Mouse (Mus musculus): ENCODE results near the gene Sqor. TPM values are rescaled to one million over a fixed set of nuclear protein-coding genes. Genes with fewer than 3 reads are reported as not detected.
A peak's percentile ranks its signal among the peaks of the same experiment; 100 is the strongest.

Gene Sqor
- polyA plus RNA-seq, 1 experiment from 2014 or later = 79.2 TPM

DNA sequence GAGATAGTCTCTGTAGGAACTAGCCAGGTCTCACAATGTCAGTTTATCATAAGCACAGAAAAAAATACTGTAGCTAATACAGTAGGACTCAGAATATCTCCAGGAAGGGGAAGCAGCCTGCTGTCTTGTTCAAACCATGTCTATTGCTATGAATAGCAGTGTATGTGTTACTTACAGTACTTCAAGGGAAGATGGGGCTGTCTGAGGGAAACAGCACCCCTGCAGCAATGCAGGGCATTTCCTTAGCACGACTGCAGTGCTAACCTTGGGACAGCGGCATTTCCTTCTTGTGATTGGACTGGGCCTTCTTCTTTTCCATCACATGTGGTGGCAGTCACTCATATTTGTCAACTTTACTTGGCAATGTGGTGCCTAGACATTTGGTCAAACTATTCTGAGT is 11.8 kb downstream of the Sqor start:
- TF ChIP-seq EP300 (optimal IDR thresholded peaks at IDR 0.05) (no peak), CTCF (IDR thresholded peaks at IDR 0.05; ENCODE audit: low read depth) (no peak)
- no peak overlapping the region for H3K27ac ChIP-seq (replicated peaks)
- no peak for DNase-seq (ENCODE audit: low spot score)
- no peak overlapping the region for H3K9ac ChIP-seq (ENCODE audit: low read length)
- no peaks in the 10 kb centered on the region for H3K9me3 ChIP-seq (ENCODE audit: control insufficient read depth, low read length)
- H3K27me3 ChIP-seq (ENCODE audit: control insufficient read depth, insufficient read depth, low read length) = no peaks in the 10 kb centered on the region
- 0 out of 2 replicates have a peak, but pooled peaks cover 4% of the 10 kb centered on the region for H3K4me1 ChIP-seq (replicated peaks; ENCODE audit: control insufficient read depth, insufficient read depth)
- no peak overlapping the region for H3K4me2 ChIP-seq (replicated peaks; ENCODE audit: low read depth)
- no peaks in the 10 kb centered on the region for H3K36me3 ChIP-seq (ENCODE audit: control insufficient read depth, insufficient read depth, low read length)
- 81% methylated on average over 2 of the region's 2 CpGs for WGBS
- H3K4me3 ChIP-seq (ENCODE audit: low read depth, low read length) = no peak overlapping the region
- no peak for ATAC-seq (ENCODE audit: low FRiP score, low TSS enrichment)

DNA sequence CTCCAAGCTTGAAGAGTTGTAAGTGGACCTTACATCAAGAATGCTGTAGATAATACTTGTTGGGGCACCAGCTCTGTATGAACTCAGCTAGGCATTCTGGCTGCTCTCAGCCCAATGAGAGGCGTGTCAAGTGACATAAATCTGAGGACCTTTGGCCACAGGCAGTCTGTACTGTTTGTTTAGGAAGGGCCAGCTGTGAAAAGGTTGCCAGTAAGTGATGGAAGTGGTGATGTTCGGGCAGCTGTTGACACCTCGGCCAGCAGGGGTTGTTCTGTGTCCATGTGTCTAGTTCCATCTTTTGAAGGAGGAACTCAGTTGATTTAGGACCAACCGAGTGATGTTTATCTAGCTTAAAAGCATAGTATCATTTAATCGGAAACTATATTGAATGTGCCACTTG is 14.9 kb downstream of the Sqor start:
- H3K9me3 ChIP-seq (ENCODE audit: control insufficient read depth, low read length) = no peaks in the 10 kb centered on the region
- H3K36me3 ChIP-seq (ENCODE audit: control insufficient read depth, insufficient read depth, low read length) = no peaks in the 10 kb centered on the region
- peak; percentile 34 for DNase-seq (ENCODE audit: low spot score)
- H3K4me2 ChIP-seq (replicated peaks; ENCODE audit: low read depth) = no peak overlapping the region
- ATAC-seq (ENCODE audit: low FRiP score, low TSS enrichment) = peak; percentile 42; the same call in 1 of the 2 replicates
- no peaks in the 10 kb centered on the region for H3K27me3 ChIP-seq (ENCODE audit: control insufficient read depth, insufficient read depth, low read length)
- 0 out of 2 replicates have a peak, but pooled peaks cover 4% of the 10 kb centered on the region for H3K4me1 ChIP-seq (replicated peaks; ENCODE audit: control insufficient read depth, insufficient read depth)
- no peak overlapping the region for H3K27ac ChIP-seq (replicated peaks)
- 0 out of 2 replicates have a peak, but pooled peaks have one; percentile 6 for TF ChIP-seq CTCF (IDR thresholded peaks at IDR 0.05; ENCODE audit: low read depth)
- no peak for TF ChIP-seq EP300 (optimal IDR thresholded peaks at IDR 0.05)
- WGBS = 37% methylated on average over 5 of the region's 5 CpGs
- no peak overlapping the region for H3K4me3 ChIP-seq (ENCODE audit: low read depth, low read length)
- no peak overlapping the region for H3K9ac ChIP-seq (ENCODE audit: low read length)

DNA sequence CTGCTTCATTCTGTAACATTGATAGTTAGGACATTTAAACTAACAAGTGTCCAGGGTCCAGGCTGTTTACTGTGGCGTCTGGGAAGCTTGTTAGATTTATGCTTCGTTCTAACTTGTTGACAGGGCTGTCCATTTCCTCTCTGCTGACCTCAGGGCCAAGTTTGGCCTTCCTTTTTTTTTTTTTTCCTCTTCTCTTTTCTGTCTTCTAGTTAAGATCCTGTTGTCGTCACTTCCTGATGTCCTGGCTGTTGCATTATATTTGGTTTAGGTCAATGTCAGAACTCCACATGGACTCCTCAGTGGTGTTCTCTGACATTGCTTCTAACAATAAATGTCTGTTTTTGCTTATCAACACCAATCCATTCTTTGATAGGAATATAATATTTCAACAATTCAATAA is 15.4 kb downstream of the Sqor start:
- ATAC-seq (ENCODE audit: low FRiP score, low TSS enrichment) (no peak), DNase-seq (ENCODE audit: low spot score) (no peak)
- Histone ChIP-seq H3K9me3 (ENCODE audit: control insufficient read depth, low read length) (no peaks in the 10 kb centered on the region), H3K36me3 (ENCODE audit: control insufficient read depth, insufficient read depth, low read length) (no peaks in the 10 kb centered on the region), H3K27ac (replicated peaks) (no peak overlapping the region), H3K27me3 (ENCODE audit: control insufficient read depth, insufficient read depth, low read length) (no peaks in the 10 kb centered on the region), H3K4me2 (replicated peaks; ENCODE audit: low read depth) (no peak overlapping the region), H3K4me3 (ENCODE audit: low read depth, low read length) (no peak overlapping the region), H3K9ac (ENCODE audit: low read length) (no peak overlapping the region), H3K4me1 (replicated peaks; ENCODE audit: control insufficient read depth, insufficient read depth) (0 out of 2 replicates have a peak, but pooled peaks cover 4% of the 10 kb centered on the region)
- 44% methylated on average over 3 of the region's 3 CpGs for WGBS
- TF ChIP-seq EP300 (optimal IDR thresholded peaks at IDR 0.05) (no peak), CTCF (IDR thresholded peaks at IDR 0.05; ENCODE audit: low read depth) (no peak)

DNA sequence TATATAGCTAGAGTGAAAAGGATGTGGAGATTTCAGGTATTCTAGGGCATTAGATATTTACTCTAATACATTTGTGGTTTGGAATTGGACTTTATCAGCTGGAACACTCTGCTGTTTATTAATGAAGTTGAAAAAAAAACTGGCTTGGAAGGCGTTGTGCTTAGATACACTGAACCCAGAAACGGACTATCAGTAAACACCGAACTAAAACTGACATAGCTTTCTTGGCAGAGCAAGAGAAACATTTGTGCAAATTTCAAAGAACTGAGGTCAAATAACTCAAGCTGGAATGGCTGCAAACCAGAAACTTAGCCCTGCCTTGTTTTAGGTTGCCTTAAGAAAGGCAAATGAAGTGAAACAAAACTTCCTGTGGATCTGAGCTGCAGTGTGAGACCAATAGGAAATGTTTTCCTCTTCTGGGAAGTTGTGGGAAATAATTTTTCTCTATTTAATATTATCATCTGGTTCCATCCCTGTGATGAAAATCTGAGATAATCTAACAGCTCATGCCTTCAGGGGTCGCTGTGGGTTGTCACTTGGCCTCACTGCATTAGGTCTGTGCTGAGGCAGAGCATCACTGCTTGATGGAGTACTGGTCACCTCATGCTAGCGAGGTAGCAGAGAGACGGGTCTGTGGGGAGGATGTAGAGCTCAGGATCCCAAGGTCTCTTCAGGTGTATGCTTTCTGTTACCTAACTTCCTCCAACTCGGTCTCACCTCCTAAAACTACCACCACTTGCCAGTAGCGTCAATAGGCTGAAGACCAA is 16.7 kb downstream of the Sqor start:
- 56% methylated on average over 8 of the region's 8 CpGs for WGBS
- TF ChIP-seq CTCF (IDR thresholded peaks at IDR 0.05; ENCODE audit: low read depth) = peak; percentile 36; the same call in 1 of the 2 replicates
- no peak for TF ChIP-seq EP300 (optimal IDR thresholded peaks at IDR 0.05)
- no peak for DNase-seq (ENCODE audit: low spot score)
- Histone ChIP-seq H3K4me1 (replicated peaks; ENCODE audit: control insufficient read depth, insufficient read depth) (0 out of 2 replicates have a peak, but pooled peaks cover 4% of the 10 kb centered on the region), H3K36me3 (ENCODE audit: control insufficient read depth, insufficient read depth, low read length) (no peaks in the 10 kb centered on the region), H3K4me3 (ENCODE audit: low read depth, low read length) (no peak overlapping the region), H3K9ac (ENCODE audit: low read length) (no peak overlapping the region), H3K27me3 (ENCODE audit: control insufficient read depth, insufficient read depth, low read length) (no peaks in the 10 kb centered on the region), H3K9me3 (ENCODE audit: control insufficient read depth, low read length) (no peaks in the 10 kb centered on the region), H3K27ac (replicated peaks) (0 out of 2 replicates have a peak overlapping the region, but pooled peaks have one; percentile 14), H3K4me2 (replicated peaks; ENCODE audit: low read depth) (no peak overlapping the region)
- no peak for ATAC-seq (ENCODE audit: low FRiP score, low TSS enrichment)

DNA sequence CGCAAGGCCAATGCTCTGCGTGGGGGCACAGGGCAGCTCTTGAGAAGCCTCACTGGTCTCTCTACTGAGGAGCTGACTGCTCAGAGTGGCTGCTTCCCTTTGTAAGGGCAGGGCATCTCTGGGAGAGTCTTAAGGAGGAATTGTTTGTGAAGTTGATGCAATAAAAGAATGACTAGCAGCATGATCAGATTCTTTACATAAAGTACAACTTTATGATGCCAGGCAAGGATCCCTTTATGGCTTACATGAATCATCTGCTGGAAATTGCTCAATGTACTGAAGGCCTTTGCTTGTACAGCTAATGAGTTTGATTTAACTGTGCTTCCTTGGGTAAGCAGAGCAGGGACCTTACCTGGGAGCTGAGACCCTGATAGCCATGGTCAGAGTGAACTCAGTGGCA is 18.7 kb downstream of the Sqor start:
- WGBS = 89% methylated on average over 2 of the region's 2 CpGs
- Histone ChIP-seq H3K4me2 (replicated peaks; ENCODE audit: low read depth) (no peak overlapping the region), H3K27me3 (ENCODE audit: control insufficient read depth, insufficient read depth, low read length) (no peaks in the 10 kb centered on the region), H3K9me3 (ENCODE audit: control insufficient read depth, low read length) (no peaks in the 10 kb centered on the region), H3K36me3 (ENCODE audit: control insufficient read depth, insufficient read depth, low read length) (no peaks in the 10 kb centered on the region), H3K27ac (replicated peaks) (no peak overlapping the region), H3K4me1 (replicated peaks; ENCODE audit: control insufficient read depth, insufficient read depth) (0 out of 2 replicates have a peak, but pooled peaks cover 2% of the 10 kb centered on the region), H3K4me3 (ENCODE audit: low read depth, low read length) (no peak overlapping the region), H3K9ac (ENCODE audit: low read length) (no peak overlapping the region)
- DNase-seq (ENCODE audit: low spot score) (no peak), ATAC-seq (ENCODE audit: low FRiP score, low TSS enrichment) (peak; percentile 68)
- TF ChIP-seq CTCF (IDR thresholded peaks at IDR 0.05; ENCODE audit: low read depth) = no peak
- TF ChIP-seq EP300 (optimal IDR thresholded peaks at IDR 0.05) = no peak

DNA sequence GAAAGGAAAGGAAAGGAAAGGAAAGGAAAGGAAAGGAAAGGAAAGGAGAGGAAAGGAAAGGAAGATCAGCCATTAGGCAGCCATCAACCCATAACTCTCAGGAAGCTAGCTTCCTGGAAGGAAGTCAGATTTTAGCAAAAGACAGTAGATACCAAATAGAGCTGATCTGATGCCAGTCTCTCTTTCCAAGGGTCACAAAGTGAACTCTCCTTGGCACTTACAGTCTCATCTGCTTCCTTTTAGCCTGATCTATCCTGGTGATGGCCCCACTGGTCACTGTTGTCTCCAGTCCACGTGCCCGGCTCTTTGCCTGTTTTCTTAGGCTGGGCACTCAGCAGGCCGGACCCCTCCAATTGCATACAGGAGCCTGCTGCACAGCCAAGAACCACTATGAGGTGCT is 19.7 kb downstream of the Sqor start:
- WGBS = 86% methylated on average over 3 of the region's 3 CpGs
- no peak for DNase-seq (ENCODE audit: low spot score)
- TF ChIP-seq EP300 (optimal IDR thresholded peaks at IDR 0.05) (no peak), CTCF (IDR thresholded peaks at IDR 0.05; ENCODE audit: low read depth) (no peak)
- Histone ChIP-seq H3K4me2 (replicated peaks; ENCODE audit: low read depth) (no peak overlapping the region), H3K4me1 (replicated peaks; ENCODE audit: control insufficient read depth, insufficient read depth) (0 out of 2 replicates have a peak, but pooled peaks cover 2% of the 10 kb centered on the region), H3K27me3 (ENCODE audit: control insufficient read depth, insufficient read depth, low read length) (no peaks in the 10 kb centered on the region), H3K4me3 (ENCODE audit: low read depth, low read length) (no peak overlapping the region), H3K36me3 (ENCODE audit: control insufficient read depth, insufficient read depth, low read length) (no peaks in the 10 kb centered on the region), H3K27ac (replicated peaks) (no peak overlapping the region), H3K9me3 (ENCODE audit: control insufficient read depth, low read length) (no peaks in the 10 kb centered on the region), H3K9ac (ENCODE audit: low read length) (no peak overlapping the region)
- no peak for ATAC-seq (ENCODE audit: low FRiP score, low TSS enrichment)

Measured in stomach, postnatal 0 days (tissue).